Mouse (Mus musculus) gastrocnemius, postnatal 14 days (tissue): ENCODE results near the gene Dennd1b. TPM values are rescaled to one million over a fixed set of nuclear protein-coding genes. Genes with fewer than 3 reads are reported as not detected.

Experiments
- total RNA-seq, 2 experiments: library from RNA; stranded (reverse); gene quantifications; 2 replicates each; pipeline ENCODE4 v1.2.3; 2021

Dennd1b gene
- total RNA-seq, 2 experiments from 2014 or later, result 14.9 to 19.1 TPM

Other genes with a start within 250 kb of the Dennd1b start
- not detected for gene Lhx9, start 114.9 kb upstream of the Dennd1b start, total RNA-seq
- gene 2310009B15Rik, start 106.6 kb upstream of the Dennd1b start, total RNA-seq, result 10 to 100 TPM; 15.0 to 16.0 TPM